Mouse (Mus musculus): ENCODE results near the gene Tagap.

DNA sequence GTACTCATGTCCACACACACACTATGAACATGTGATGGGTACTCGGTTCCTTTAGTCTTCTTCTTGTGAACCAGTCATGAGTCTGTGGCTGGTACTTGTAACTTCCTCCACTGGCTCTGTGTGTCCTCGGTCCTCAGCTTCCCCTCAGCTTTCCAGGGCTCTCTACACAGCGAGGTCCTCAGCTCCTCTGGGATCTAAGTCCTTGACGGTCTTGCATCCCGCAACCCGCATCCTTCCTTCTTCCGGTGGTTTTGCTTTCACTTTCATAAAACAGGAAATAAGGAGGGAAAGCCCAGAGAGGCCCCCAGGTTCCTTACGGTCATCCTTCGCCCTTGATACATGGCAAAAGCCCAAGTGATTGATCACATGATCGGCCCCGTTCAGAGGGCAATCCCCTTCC, 28.7 kb upstream of the Tagap start:
- TF ChIP-seq CTCF (IDR thresholded peaks at IDR 0.05; ENCODE audit: borderline replicate concordance, insufficient read depth, low read depth, low read length) (no peak), POLR2A (IDR thresholded peaks at IDR 0.05; ENCODE audit: borderline replicate concordance, insufficient read depth, low read length) (no peak)

All from cerebellum, adult 2 months (tissue).